Mouse (Mus musculus): ENCODE measurements at regions not wholly inside any gene's neighbourhood (a gene's known extent, or its start where the extent isn't known, plus 50 kb on each side); places are given as distances from the start of the nearest gene placed in this dataset.

GRCm38 (mm10) chr12:26680568-26680947 is 211.6 kb downstream of the Cmpk2 start:
- no peak overlapping the region for H3K4me3 ChIP-seq (ENCODE audit: low read depth, low read length)
- no peak overlapping the region for H3K4me2 ChIP-seq (replicated peaks; ENCODE audit: low read depth)
- no peak for ATAC-seq
- H3K27ac ChIP-seq (ENCODE audit: low read depth, low read length), result no peak overlapping the region
- H3K9me3 ChIP-seq (ENCODE audit: control insufficient read depth), result no peaks in the 10 kb centered on the region
- H3K4me1 ChIP-seq (replicated peaks; ENCODE audit: control insufficient read depth, insufficient read depth, low read length), result no peaks in the 10 kb centered on the region
- no peak for TF ChIP-seq CTCF (IDR thresholded peaks at IDR 0.05; ENCODE audit: low read depth)
- H3K36me3 ChIP-seq (ENCODE audit: control insufficient read depth, insufficient read depth), result no peaks in the 10 kb centered on the region
- WGBS, result 43% methylated on average over 3 of the region's 3 CpGs
- no peak overlapping the region for H3K9ac ChIP-seq (ENCODE audit: low read depth, low read length)
- H3K27me3 ChIP-seq (replicated peaks; ENCODE audit: control insufficient read depth, insufficient read depth, low read length), result no peaks in the 10 kb centered on the region

GRCm38 (mm10) chr12:26679887-26680567 is 211.0 kb downstream of the Cmpk2 start:
- Histone ChIP-seq H3K27ac (ENCODE audit: low read depth, low read length) (no peak overlapping the region), H3K9ac (ENCODE audit: low read depth, low read length) (no peak overlapping the region), H3K4me3 (ENCODE audit: low read depth, low read length) (no peak overlapping the region), H3K4me1 (replicated peaks; ENCODE audit: control insufficient read depth, insufficient read depth, low read length) (no peaks in the 10 kb centered on the region), H3K4me2 (replicated peaks; ENCODE audit: low read depth) (no peak overlapping the region), H3K9me3 (ENCODE audit: control insufficient read depth) (no peaks in the 10 kb centered on the region), H3K27me3 (replicated peaks; ENCODE audit: control insufficient read depth, insufficient read depth, low read length) (no peaks in the 10 kb centered on the region), H3K36me3 (ENCODE audit: control insufficient read depth, insufficient read depth) (no peaks in the 10 kb centered on the region)
- ATAC-seq, result no peak
- 72% methylated on average over 9 of the region's 9 CpGs for WGBS
- no peak for TF ChIP-seq CTCF (IDR thresholded peaks at IDR 0.05; ENCODE audit: low read depth)

GRCm38 (mm10) chr12:26665466-26665865 is 196.5 kb downstream of the Cmpk2 start:
- 66% methylated on average over 4 of the region's 4 CpGs for WGBS
- no peak overlapping the region for H3K4me2 ChIP-seq (replicated peaks; ENCODE audit: low read depth)
- no peaks in the 10 kb centered on the region for H3K27me3 ChIP-seq (replicated peaks; ENCODE audit: control insufficient read depth, insufficient read depth, low read length)
- H3K4me1 ChIP-seq (replicated peaks; ENCODE audit: control insufficient read depth, insufficient read depth, low read length), result no peaks in the 10 kb centered on the region
- no peak for ATAC-seq
- no peaks in the 10 kb centered on the region for H3K36me3 ChIP-seq (ENCODE audit: control insufficient read depth, insufficient read depth)
- no peaks in the 10 kb centered on the region for H3K9me3 ChIP-seq (ENCODE audit: control insufficient read depth)
- H3K9ac ChIP-seq (ENCODE audit: low read depth, low read length), result no peak overlapping the region
- TF ChIP-seq CTCF (IDR thresholded peaks at IDR 0.05; ENCODE audit: low read depth), result no peak
- no peak overlapping the region for H3K27ac ChIP-seq (ENCODE audit: low read depth, low read length)
- H3K4me3 ChIP-seq (ENCODE audit: low read depth, low read length), result no peak overlapping the region

GRCm38 (mm10) chr12:26654251-26654650 is 185.2 kb downstream of the Cmpk2 start:
- Histone ChIP-seq H3K36me3 (ENCODE audit: control insufficient read depth, insufficient read depth) (no peaks in the 10 kb centered on the region), H3K27ac (ENCODE audit: low read depth, low read length) (no peak overlapping the region), H3K4me3 (ENCODE audit: low read depth, low read length) (no peak overlapping the region), H3K27me3 (replicated peaks; ENCODE audit: control insufficient read depth, insufficient read depth, low read length) (no peaks in the 10 kb centered on the region), H3K9me3 (ENCODE audit: control insufficient read depth) (no peaks in the 10 kb centered on the region), H3K4me2 (replicated peaks; ENCODE audit: low read depth) (no peak overlapping the region), H3K4me1 (replicated peaks; ENCODE audit: control insufficient read depth, insufficient read depth, low read length) (no peaks in the 10 kb centered on the region), H3K9ac (ENCODE audit: low read depth, low read length) (no peak overlapping the region)
- WGBS, result 96% methylated on average over 2 of the region's 2 CpGs
- no peak for TF ChIP-seq CTCF (IDR thresholded peaks at IDR 0.05; ENCODE audit: low read depth)
- no peak for ATAC-seq

GRCm38 (mm10) chr12:26653781-26654180 is 184.8 kb downstream of the Cmpk2 start:
- H3K27ac ChIP-seq (ENCODE audit: low read depth, low read length), result no peak overlapping the region
- no peak for ATAC-seq
- WGBS, result 71% methylated on average over 6 of the region's 6 CpGs
- H3K4me2 ChIP-seq (replicated peaks; ENCODE audit: low read depth), result no peak overlapping the region
- no peaks in the 10 kb centered on the region for H3K27me3 ChIP-seq (replicated peaks; ENCODE audit: control insufficient read depth, insufficient read depth, low read length)
- no peaks in the 10 kb centered on the region for H3K36me3 ChIP-seq (ENCODE audit: control insufficient read depth, insufficient read depth)
- no peak overlapping the region for H3K9ac ChIP-seq (ENCODE audit: low read depth, low read length)
- no peaks in the 10 kb centered on the region for H3K9me3 ChIP-seq (ENCODE audit: control insufficient read depth)
- no peak for TF ChIP-seq CTCF (IDR thresholded peaks at IDR 0.05; ENCODE audit: low read depth)
- H3K4me3 ChIP-seq (ENCODE audit: low read depth, low read length), result no peak overlapping the region
- H3K4me1 ChIP-seq (replicated peaks; ENCODE audit: control insufficient read depth, insufficient read depth, low read length), result no peaks in the 10 kb centered on the region

GRCm38 (mm10) chr12:26646141-26646540 is 177.1 kb downstream of the Cmpk2 start:
- ATAC-seq, result no peak
- Histone ChIP-seq H3K9ac (ENCODE audit: low read depth, low read length) (no peak overlapping the region), H3K4me3 (ENCODE audit: low read depth, low read length) (no peak overlapping the region), H3K4me2 (replicated peaks; ENCODE audit: low read depth) (no peak overlapping the region), H3K36me3 (ENCODE audit: control insufficient read depth, insufficient read depth) (no peaks in the 10 kb centered on the region), H3K9me3 (ENCODE audit: control insufficient read depth) (no peaks in the 10 kb centered on the region), H3K27me3 (replicated peaks; ENCODE audit: control insufficient read depth, insufficient read depth, low read length) (no peaks in the 10 kb centered on the region), H3K4me1 (replicated peaks; ENCODE audit: control insufficient read depth, insufficient read depth, low read length) (no peaks in the 10 kb centered on the region), H3K27ac (ENCODE audit: low read depth, low read length) (no peak overlapping the region)
- no peak for TF ChIP-seq CTCF (IDR thresholded peaks at IDR 0.05; ENCODE audit: low read depth)

Measured in intestine, postnatal 0 days (tissue).